Mouse (Mus musculus) midbrain, postnatal 0 days (tissue): ENCODE measurements around the gene Nob1. TPM values are rescaled to one million over a fixed set of nuclear protein-coding genes. Genes with fewer than 3 reads are reported as not detected.

Experiments
- ATAC-seq: fragments of 200-750 bp; cut with Nextera tagmentation; 2 replicates; pipeline ENCODE4 v1.8.0; 2017; ENCODE audit warnings: moderate number of reproducible peaks, mild to moderate bottlenecking, moderate TSS enrichment, moderate library complexity; ENCODE audit not compliant: low FRiP score
- DNase-seq: peaks from one replicate; pipeline ENCODE4 v3.0.0-alpha.2; 2015; ENCODE audit warnings: low spot score
- H3K27ac ChIP-seq: fragments of 300-500 bp; sonication (generic); 2 replicates; pipeline ENCODE4 v1.5.1; 2014; ENCODE audit warnings: low read depth, mild to moderate bottlenecking, low read length, mixed read lengths
- H3K27me3 ChIP-seq: fragments of 300-500 bp; sonication (generic); 2 replicates; pipeline ENCODE4 v1.6.1; 2014; ENCODE audit warnings: low read length, control low read depth, mixed read lengths; ENCODE audit not compliant: insufficient read depth
- H3K36me3 ChIP-seq: fragments of 300-500 bp; sonication (generic); 2 replicates; pipeline ENCODE4 v1.6.1; 2014; ENCODE audit warnings: low read length, control low read depth, mixed read lengths; ENCODE audit not compliant: insufficient read depth
- H3K4me1 ChIP-seq: fragments of 300-500 bp; sonication (generic); 2 replicates; pipeline ENCODE4 v1.6.1; 2014; ENCODE audit warnings: mild to moderate bottlenecking, control low read depth, antibody characterized with exemption, low read length, mixed read lengths; ENCODE audit not compliant: insufficient read depth
- H3K4me2 ChIP-seq: fragments of 300-500 bp; sonication (generic); 2 replicates; pipeline ENCODE4 v1.6.1; 2014; ENCODE audit warnings: low read depth, mild to moderate bottlenecking, low read length, mixed read lengths; ENCODE audit not compliant: poor library complexity, severe bottlenecking
- H3K4me3 ChIP-seq: fragments of 300-500 bp; sonication (generic); 2 replicates; pipeline ENCODE4 v1.5.1; 2014; ENCODE audit warnings: low read depth, mild to moderate bottlenecking, low read length, moderate library complexity
- H3K9ac ChIP-seq: fragments of 300-500 bp; sonication (generic); replicated peaks from 2 replicates; pipeline ENCODE4 v1.6.1; 2014; ENCODE audit warnings: mild to moderate bottlenecking, low read length, moderate library complexity, mixed read lengths; ENCODE audit not compliant: poor library complexity, severe bottlenecking
- H3K9me3 ChIP-seq: fragments of 300-500 bp; sonication (generic); 2 replicates; pipeline ENCODE4 v1.6.1; 2016; ENCODE audit warnings: low read length, control low read depth
- CTCF ChIP-seq: IDR thresholded peaks from 2 replicates; pipeline ENCODE4 v1.5.1; 2016; ENCODE audit warnings: antibody characterized with exemption, mild to moderate bottlenecking
- WGBS: fragments of 180-500 bp; shearing (Covaris S2); extraction: QIAGEN DNeasy Blood & Tissue Kit; methylation state at CpG from one replicate; pipeline ENCODE4 v1.1.7; 2014; 5-methylcytosine and 5-hydroxymethylcytosine counted together
- polyA plus RNA-seq: library from polyadenylated mRNA; unstranded; fragments of >200 nt; fragmentation: Nextera tagmentation; extraction: Ambion mirVana; gene quantifications from 2 replicates; pipeline ENCODE4 v1.2.1, GENCODE M21; 2015
- total RNA-seq: library from RNA; depleted of rRNA; stranded (reverse); fragments of >200 nt; gene quantifications from 2 replicates; pipeline ENCODE4 v1.2.3, GENCODE M21; 2014

Nob1 gene
- total and polyA plus RNA-seq, 2 experiments from 2014 or later, result 19.5 to 52.7 TPM

GRCm38 (mm10) chr8:107397665-107398064, 27.2 kb downstream of the Nob1 start:
- no peak for ATAC-seq
- WGBS, result 57% methylated on average over 12 of the region's 12 CpGs
- H3K36me3 ChIP-seq, result no peaks in the 10 kb centered on the region
- DNase-seq, result no peak
- H3K9ac ChIP-seq, result no peak overlapping the region
- H3K4me1 ChIP-seq, result no peaks in the 10 kb centered on the region
- H3K9me3 ChIP-seq, result no peaks in the 10 kb centered on the region
- H3K4me2 ChIP-seq, result no peak overlapping the region
- no peak overlapping the region for H3K4me3 ChIP-seq
- no peaks in the 10 kb centered on the region for H3K27me3 ChIP-seq
- no peak overlapping the region for H3K27ac ChIP-seq
- no peak for TF ChIP-seq CTCF

- Histone ChIP-seq H3K27ac (no peak overlapping the region), H3K36me3 (no peaks in the 10 kb centered on the region), H3K27me3 (no peaks in the 10 kb centered on the region), H3K4me2 (no peak overlapping the region), H3K4me1 (no peaks in the 10 kb centered on the region), H3K9me3 (no peaks in the 10 kb centered on the region), H3K9ac (no peak overlapping the region), H3K4me3 (no peak overlapping the region)
- ATAC-seq, result no peak
- WGBS, result 94% methylated on average over 10 of the region's 10 CpGs
- no peak for DNase-seq
- TF ChIP-seq CTCF, result no peak
These were observed 28.7 kb downstream of the Nob1 start for GRCm38 (mm10) chr8:107396106-107396670.

GRCm38 (mm10) chr8:107395397-107395796, 29.5 kb downstream of the Nob1 start:
- ATAC-seq (no peak), DNase-seq (no peak)
- no peak overlapping the region for H3K9ac ChIP-seq
- no peaks in the 10 kb centered on the region for H3K36me3 ChIP-seq
- no peaks in the 10 kb centered on the region for H3K27me3 ChIP-seq
- H3K4me1 ChIP-seq, result no peaks in the 10 kb centered on the region
- H3K27ac ChIP-seq, result no peak overlapping the region
- no peaks in the 10 kb centered on the region for H3K9me3 ChIP-seq
- no peak for TF ChIP-seq CTCF
- no peak overlapping the region for H3K4me2 ChIP-seq
- no peak overlapping the region for H3K4me3 ChIP-seq

- no peaks in the 10 kb centered on the region for H3K9me3 ChIP-seq
- no peak overlapping the region for H3K9ac ChIP-seq
- H3K27me3 ChIP-seq, result no peaks in the 10 kb centered on the region
- no peak overlapping the region for H3K27ac ChIP-seq
- H3K4me1 ChIP-seq, result no peaks in the 10 kb centered on the region
- no peak for DNase-seq
- no peak overlapping the region for H3K4me3 ChIP-seq
- H3K36me3 ChIP-seq, result no peaks in the 10 kb centered on the region
- ATAC-seq, result no peak
- 60% methylated on average over 4 of the region's 4 CpGs for WGBS
- no peak for TF ChIP-seq CTCF
- no peak overlapping the region for H3K4me2 ChIP-seq
These were observed 33.7 kb downstream of the Nob1 start for GRCm38 (mm10) chr8:107391136-107391516.

- no peak overlapping the region for H3K4me3 ChIP-seq
- H3K9ac ChIP-seq, result no peak overlapping the region
- H3K27ac ChIP-seq, result no peak overlapping the region
- 92% methylated on average over 16 of the region's 16 CpGs for WGBS
- no peak for TF ChIP-seq CTCF
- H3K27me3 ChIP-seq, result no peaks in the 10 kb centered on the region
- no peak overlapping the region for H3K4me2 ChIP-seq
- DNase-seq (no peak), ATAC-seq (no peak)
- no peaks in the 10 kb centered on the region for H3K4me1 ChIP-seq
- H3K36me3 ChIP-seq, result no peaks in the 10 kb centered on the region
- no peaks in the 10 kb centered on the region for H3K9me3 ChIP-seq
These were observed 34.2 kb downstream of the Nob1 start for GRCm38 (mm10) chr8:107390476-107391135.

- no peak overlapping the region for H3K27ac ChIP-seq
These were observed 35.3 kb downstream of the Nob1 start for GRCm38 (mm10) chr8:107389557-107389956.

More at GRCm38 (mm10) chr8:107389557-107389956, 35.3 kb downstream of the Nob1 start:
- Histone ChIP-seq H3K36me3 (no peaks in the 10 kb centered on the region), H3K4me1 (no peaks in the 10 kb centered on the region), H3K4me2 (no peak overlapping the region), H3K9me3 (no peaks in the 10 kb centered on the region), H3K4me3 (no peak overlapping the region), H3K9ac (no peak overlapping the region), H3K27me3 (no peaks in the 10 kb centered on the region)
- ATAC-seq (no peak), DNase-seq (peak; percentile 93)
- 58% methylated on average over 8 of the region's 8 CpGs for WGBS
- no peak for TF ChIP-seq CTCF
